Mouse (Mus musculus) brain, embryonic 14.5 days (tissue): ENCODE data around the gene Arhgap10. TPM values are rescaled to one million over a fixed set of nuclear protein-coding genes. Genes with fewer than 3 reads are reported as not detected.

ENCODE experiments used
- DNase-seq: peaks from one replicate; pipeline ENCODE4 v3.0.0-alpha.2; 2011; ENCODE audit warnings: low read depth
- CTCF ChIP-seq: fragments of 200-500 bp; IDR thresholded peaks from 2 replicates; pipeline ENCODE4 v1.5.1; 2012; ENCODE audit warnings: inconsistent platforms, mild to moderate bottlenecking, moderate library complexity, borderline replicate concordance; ENCODE audit not compliant: insufficient read depth, insufficient read length; ENCODE audit errors: extremely low read depth
- POLR2A ChIP-seq: fragments of 200-500 bp; IDR thresholded peaks from 2 replicates; pipeline ENCODE4 v1.6.1; 2012; ENCODE audit warnings: mild to moderate bottlenecking, inconsistent platforms, borderline replicate concordance; ENCODE audit not compliant: poor library complexity, insufficient read depth, insufficient read length, severe bottlenecking; ENCODE audit errors: extremely low read depth
- polyA plus RNA-seq: library from polyadenylated mRNA; depleted of rRNA; stranded (reverse); fragments of >200 nt; gene quantifications from 2 replicates; pipeline ENCODE4 v1.2.3, GENCODE M21; 2012

The Arhgap10 gene
- polyA plus RNA-seq, 1 experiment, result 5.0 TPM

GRCm38 (mm10) chr8:77436013-77436990, 81.5 kb downstream of the Arhgap10 start:
- no peak for DNase-seq
- no peak for TF ChIP-seq POLR2A
- TF ChIP-seq CTCF, result no peak

GRCm38 (mm10) chr8:77433221-77433620, 84.5 kb downstream of the Arhgap10 start:
- TF ChIP-seq POLR2A (no peak), CTCF (no peak)
- DNase-seq, result no peak

GRCm38 (mm10) chr8:77432726-77433125, 85.0 kb downstream of the Arhgap10 start:
- TF ChIP-seq CTCF (no peak), POLR2A (no peak)
- no peak for DNase-seq

- no peak for TF ChIP-seq CTCF
- no peak for TF ChIP-seq POLR2A
These were observed 89.3 kb downstream of the Arhgap10 start for GRCm38 (mm10) chr8:77428420-77428819.

GRCm38 (mm10) chr8:77428015-77428414, 89.7 kb downstream of the Arhgap10 start:
- TF ChIP-seq CTCF (no peak), POLR2A (no peak)
- DNase-seq, result no peak

More at GRCm38 (mm10) chr8:77428420-77428819, 89.3 kb downstream of the Arhgap10 start:
- no peak for DNase-seq

GRCm38 (mm10) chr8:77427438-77427837, 90.3 kb downstream of the Arhgap10 start:
- no peak for DNase-seq
- TF ChIP-seq POLR2A, result no peak
- TF ChIP-seq CTCF, result no peak

GRCm38 (mm10) chr8:77423850-77424249, 93.9 kb downstream of the Arhgap10 start:
- TF ChIP-seq CTCF (no peak), POLR2A (no peak)
- no peak for DNase-seq

GRCm38 (mm10) chr8:77422632-77423252, 95.0 kb downstream of the Arhgap10 start:
- DNase-seq, result no peak
- TF ChIP-seq POLR2A, result no peak
- TF ChIP-seq CTCF, result no peak

- no peak for TF ChIP-seq CTCF
- no peak for TF ChIP-seq POLR2A
These were observed 96.2 kb downstream of the Arhgap10 start for GRCm38 (mm10) chr8:77421596-77421995.

GRCm38 (mm10) chr8:77419731-77420130, 98.0 kb downstream of the Arhgap10 start:
- no peak for TF ChIP-seq POLR2A
- TF ChIP-seq CTCF, result peak; percentile 74; the same call in 1 of the 2 replicates
- DNase-seq, result peak; percentile 82

More at GRCm38 (mm10) chr8:77421596-77421995, 96.2 kb downstream of the Arhgap10 start:
- DNase-seq, result no peak

- no peak for DNase-seq
- no peak for TF ChIP-seq CTCF
- TF ChIP-seq POLR2A, result no peak
These were observed 101.0 kb downstream of the Arhgap10 start for GRCm38 (mm10) chr8:77416738-77417137.
